Mouse (Mus musculus) liver, adult (tissue): ENCODE measurements around the gene Prkcz.

Experiments used
- GATA4 ChIP-seq: IDR thresholded peaks from 2 replicates; pipeline ENCODE4 v1.6.1; 2014; ENCODE audit warnings: mild to moderate bottlenecking, low read length; ENCODE audit not compliant: insufficient replicate concordance

The Prkcz gene

GRCm38 (mm10) chr4:155361303-155361791 is at the start of gene Prkcz:
Gene Prkcz (minus strand): TSS chr4:155361361.
- TF ChIP-seq GATA4: no peak

GRCm38 (mm10) chr4:155409058-155409776 is 48.1 kb upstream of the Prkcz start, which contains the start of gene Cfap74:
Gene Cfap74 (plus strand): TSS chr4:155409190.
- TF ChIP-seq GATA4: no peak

- TF ChIP-seq GATA4: no peak
These were observed 47.5 kb upstream of the Prkcz start for GRCm38 (mm10) chr4:155408695-155409057.

GRCm38 (mm10) chr4:155402489-155402888 is 41.3 kb upstream of the Prkcz start:
- no peak for TF ChIP-seq GATA4

GRCm38 (mm10) chr4:155401121-155401520 is 40.0 kb upstream of the Prkcz start:
- TF ChIP-seq GATA4: no peak

GRCm38 (mm10) chr4:155398222-155398540 is 37.0 kb upstream of the Prkcz start:
- TF ChIP-seq GATA4: no peak

DNA sequence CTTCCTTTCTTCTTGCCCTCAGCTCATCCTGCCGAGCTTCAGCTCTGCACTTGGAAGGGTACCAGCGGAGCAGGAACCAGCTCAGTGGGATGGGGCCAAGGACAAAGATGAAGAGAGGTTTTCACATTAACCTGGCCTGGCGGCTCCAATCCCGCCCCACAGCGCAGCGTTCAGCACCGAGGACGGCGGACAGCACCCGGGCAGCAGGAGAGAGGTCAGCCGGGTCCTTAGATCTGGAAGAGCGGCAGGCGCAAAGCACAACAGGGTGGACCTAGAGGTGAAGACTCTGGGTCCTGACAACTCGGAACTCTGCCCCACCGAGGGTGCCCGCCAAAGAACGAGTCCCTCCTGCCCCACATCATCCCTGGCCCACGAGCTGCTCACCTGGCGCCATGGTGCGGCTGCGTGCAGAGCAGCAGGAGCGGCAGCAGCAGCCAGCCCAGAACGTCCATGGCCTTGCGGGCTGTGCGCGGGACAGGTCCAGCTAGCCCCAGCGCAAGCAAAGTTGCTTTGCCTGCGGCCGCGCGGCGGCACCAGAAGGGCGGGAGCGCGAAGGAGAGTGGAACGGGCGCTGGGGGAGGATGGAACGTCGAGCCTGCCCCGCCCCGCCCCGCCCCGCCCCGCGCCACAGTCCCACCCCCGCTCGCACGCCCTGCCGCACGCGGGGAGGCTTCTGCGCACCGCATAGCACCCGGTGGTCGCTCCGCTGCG is 36.5 kb upstream of the Prkcz start, which contains the start of gene Gabrd:
Gene Gabrd, minus strand, starts transcription at position 602 of the 711 bp plus-strand sequence.
- no peak for TF ChIP-seq GATA4

DNA sequence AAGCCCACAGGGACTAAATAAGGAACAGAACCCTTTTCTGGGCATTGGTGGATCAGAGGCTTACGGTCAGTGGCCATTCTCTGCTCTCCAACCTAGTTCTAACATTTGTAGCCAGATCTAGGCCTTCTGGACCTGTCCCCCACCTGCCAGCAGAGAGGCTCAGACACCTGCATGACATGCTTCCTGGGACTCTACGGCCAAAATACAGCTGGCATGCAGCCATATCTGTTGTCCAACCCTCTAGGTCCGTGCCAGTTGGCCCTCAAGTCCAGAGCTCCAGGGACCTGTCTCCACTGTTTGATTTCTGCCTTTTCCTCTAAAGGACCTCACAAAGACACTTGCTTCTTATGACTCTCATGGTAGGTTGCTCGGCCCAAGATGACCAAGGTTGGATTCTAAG is 35.6 kb upstream of the Prkcz start:
- no peak for TF ChIP-seq GATA4

- no peak for TF ChIP-seq GATA4
These were observed 34.3 kb upstream of the Prkcz start for GRCm38 (mm10) chr4:155395471-155395870.

DNA sequence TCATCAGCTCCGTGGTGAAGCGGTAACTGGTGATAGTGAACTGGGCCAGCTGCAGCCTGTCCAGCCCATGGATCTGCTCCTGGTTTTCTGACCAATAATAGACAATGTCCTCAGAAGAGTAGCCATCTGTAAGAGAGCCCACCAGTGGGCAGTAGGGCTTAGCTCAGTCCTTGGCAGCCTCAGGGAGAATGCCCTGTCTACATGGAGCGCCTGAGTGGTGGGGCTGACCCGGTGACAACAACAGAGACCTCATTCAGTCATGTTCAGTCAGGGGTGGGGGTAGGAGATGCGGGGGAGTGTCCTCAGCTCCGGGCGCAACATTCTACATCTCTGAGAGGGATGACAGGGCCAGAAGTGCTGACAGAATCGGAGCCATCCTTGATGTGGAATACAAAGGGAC is 26.0 kb upstream of the Prkcz start:
- no peak for TF ChIP-seq GATA4

- TF ChIP-seq GATA4: no peak
These were observed 22.2 kb upstream of the Prkcz start for GRCm38 (mm10) chr4:155383326-155383725.

DNA sequence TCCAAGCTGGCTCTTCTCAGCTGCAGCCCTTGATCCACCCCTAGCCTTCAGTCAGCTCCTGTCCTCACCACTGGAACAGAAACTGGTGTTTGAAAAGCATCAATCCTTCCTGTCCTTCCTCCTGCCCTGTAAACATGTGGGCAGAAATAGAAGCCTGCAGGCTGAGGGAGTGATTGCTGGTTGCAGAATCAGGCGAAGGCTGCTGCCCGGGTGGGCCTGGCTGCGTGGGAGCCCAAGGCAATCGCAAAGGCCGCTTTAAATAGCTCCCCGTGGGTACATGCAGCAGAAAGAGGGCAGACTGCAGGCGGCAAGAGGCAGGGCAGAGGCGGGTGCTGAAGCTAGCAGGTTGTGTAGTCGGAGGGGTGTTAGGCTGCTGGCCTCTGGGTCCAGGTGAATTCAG is 21.6 kb upstream of the Prkcz start:
- no peak for TF ChIP-seq GATA4

- TF ChIP-seq GATA4: no peak
These were observed 20.8 kb upstream of the Prkcz start for GRCm38 (mm10) chr4:155381974-155382373.

DNA sequence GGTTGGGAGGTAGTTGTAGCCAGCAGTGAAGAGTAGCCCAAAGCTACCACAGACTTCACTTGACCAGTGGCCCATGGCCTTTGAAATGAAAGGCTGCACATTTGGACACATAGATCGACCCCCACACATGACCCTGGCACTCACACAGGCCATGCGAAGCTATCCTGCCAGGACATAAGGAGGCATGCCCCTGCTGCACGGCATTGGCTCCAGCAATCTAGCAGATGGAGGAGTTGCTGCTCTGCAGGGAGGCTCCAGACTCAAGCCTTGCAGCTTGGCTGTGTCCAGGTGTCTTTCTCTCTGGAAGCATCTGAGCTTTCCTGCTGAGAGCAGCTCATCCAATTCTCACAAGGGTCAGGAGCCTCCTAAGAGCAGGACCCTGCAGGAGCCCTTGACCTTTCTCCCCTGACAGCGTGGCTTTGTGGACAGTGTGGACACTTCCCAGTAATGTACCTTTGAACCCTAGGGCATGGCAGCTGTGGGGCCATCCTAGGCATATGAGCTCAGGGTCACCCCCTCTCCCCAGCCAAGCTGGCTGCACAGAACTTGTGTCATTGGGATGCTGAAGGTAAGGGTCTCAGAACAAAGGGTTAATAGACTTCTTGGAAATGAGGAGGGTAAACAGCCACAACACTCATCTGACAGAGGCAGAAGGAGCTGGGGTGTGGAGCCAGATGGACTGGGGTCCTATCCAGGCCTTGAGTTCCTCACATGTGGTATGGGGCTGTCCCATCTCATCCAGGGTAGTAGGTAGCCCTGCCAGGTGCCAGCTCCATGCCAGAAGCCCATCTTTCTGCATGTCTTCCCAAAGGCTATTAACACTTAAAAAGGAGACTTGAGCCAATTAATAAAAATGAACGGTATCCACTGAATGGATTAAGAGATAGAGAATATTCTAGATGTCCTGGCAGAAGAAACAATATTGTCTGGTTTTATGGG is 10.9 kb upstream of the Prkcz start:
- TF ChIP-seq GATA4: no peak
